Mouse (Mus musculus) hindbrain, embryonic 16.5 days (tissue): ENCODE measurements around the gene Grm7. TPM values are rescaled to one million over a fixed set of nuclear protein-coding genes. Genes with fewer than 3 reads are reported as not detected.

Experiments used
- ATAC-seq: fragments of 200-750 bp; cut with Nextera tagmentation; 2 replicates; pipeline ENCODE4 v1.8.0; 2017; ENCODE audit warnings: moderate TSS enrichment, moderate library complexity
- H3K27ac ChIP-seq: fragments of 300-500 bp; sonication (generic); 2 replicates; pipeline ENCODE4 v1.5.1; 2014; ENCODE audit warnings: low read depth, mild to moderate bottlenecking, control low read depth, low read length, moderate library complexity
- H3K27me3 ChIP-seq: fragments of 300-500 bp; sonication (generic); replicated peaks from 2 replicates; pipeline ENCODE4 v1.6.1; 2014; ENCODE audit warnings: low read length; ENCODE audit not compliant: control insufficient read depth, insufficient read depth
- H3K36me3 ChIP-seq: fragments of 300-500 bp; sonication (generic); 2 replicates; pipeline ENCODE4 v1.6.1; 2014; ENCODE audit warnings: mild to moderate bottlenecking, low read length, moderate library complexity, mixed read lengths; ENCODE audit not compliant: control insufficient read depth, insufficient read depth
- H3K4me1 ChIP-seq: fragments of 300-500 bp; sonication (generic); 2 replicates; pipeline ENCODE4 v1.6.1; 2014; ENCODE audit warnings: low read depth, low read length; ENCODE audit not compliant: control insufficient read depth, insufficient read depth
- H3K4me2 ChIP-seq: fragments of 300-500 bp; sonication (generic); 2 replicates; pipeline ENCODE4 v1.6.1; 2014; ENCODE audit warnings: mild to moderate bottlenecking, low read length, control low read depth, moderate library complexity
- H3K4me3 ChIP-seq: fragments of 300-500 bp; sonication (generic); 2 replicates; pipeline ENCODE4 v1.5.1; 2014; ENCODE audit warnings: mild to moderate bottlenecking, low read length, control low read depth, moderate library complexity
- H3K9ac ChIP-seq: fragments of 300-500 bp; sonication (generic); 2 replicates; pipeline ENCODE4 v1.6.1; 2014; ENCODE audit warnings: low read depth, mild to moderate bottlenecking, control low read depth, low read length, moderate library complexity
- H3K9me3 ChIP-seq: fragments of 300-500 bp; sonication (generic); 2 replicates; pipeline ENCODE4 v1.6.1; 2014; ENCODE audit warnings: mild to moderate bottlenecking, low read length, moderate library complexity; ENCODE audit not compliant: control insufficient read depth
- WGBS: fragments of 180-500 bp; shearing (Covaris S2); extraction: QIAGEN DNeasy Blood & Tissue Kit; methylation state at CpG from one replicate; pipeline ENCODE4 v1.1.7; 2014; 5-methylcytosine and 5-hydroxymethylcytosine counted together
- polyA plus RNA-seq: library from polyadenylated mRNA; unstranded; fragments of >200 nt; fragmentation: Nextera tagmentation; extraction: Ambion mirVana; gene quantifications from 2 replicates; pipeline ENCODE4 v1.2.1, GENCODE M21; 2015

The Grm7 gene
- polyA plus RNA-seq, 1 experiment from 2014 or later = 42.3 TPM

GRCm38 (mm10) chr6:111486081-111486480, 840.7 kb downstream of the Grm7 start:
- H3K4me3 ChIP-seq = no peak overlapping the region
- H3K9ac ChIP-seq = no peak overlapping the region
- no peak overlapping the region for H3K27ac ChIP-seq
- H3K4me1 ChIP-seq = no peaks in the 10 kb centered on the region
- no peak overlapping the region for H3K4me2 ChIP-seq
- H3K36me3 ChIP-seq = no peaks in the 10 kb centered on the region
- ATAC-seq = no peak
- H3K9me3 ChIP-seq = no peaks in the 10 kb centered on the region
- H3K27me3 ChIP-seq = no peaks in the 10 kb centered on the region

GRCm38 (mm10) chr6:111487556-111487955, 842.2 kb downstream of the Grm7 start:
- no peak overlapping the region for H3K9ac ChIP-seq
- no peaks in the 10 kb centered on the region for H3K27me3 ChIP-seq
- no peak overlapping the region for H3K4me2 ChIP-seq
- no peaks in the 10 kb centered on the region for H3K36me3 ChIP-seq
- H3K9me3 ChIP-seq = no peaks in the 10 kb centered on the region
- no peak overlapping the region for H3K27ac ChIP-seq
- ATAC-seq = no peak
- H3K4me1 ChIP-seq = no peaks in the 10 kb centered on the region
- H3K4me3 ChIP-seq = no peak overlapping the region
- 62% methylated on average over 4 of the region's 4 CpGs for WGBS

GRCm38 (mm10) chr6:111492166-111492565, 846.8 kb downstream of the Grm7 start:
- no peak for ATAC-seq

GRCm38 (mm10) chr6:111499542-111499941, 854.2 kb downstream of the Grm7 start:
- no peak overlapping the region for H3K4me2 ChIP-seq
- no peak overlapping the region for H3K4me3 ChIP-seq
- no peak overlapping the region for H3K27ac ChIP-seq
- no peaks in the 10 kb centered on the region for H3K36me3 ChIP-seq
- H3K4me1 ChIP-seq = no peaks in the 10 kb centered on the region
- no peak overlapping the region for H3K9ac ChIP-seq
- 78% methylated on average over 5 of the region's 5 CpGs for WGBS
- ATAC-seq = no peak
- H3K9me3 ChIP-seq = no peaks in the 10 kb centered on the region
- H3K27me3 ChIP-seq = no peaks in the 10 kb centered on the region

More at GRCm38 (mm10) chr6:111492166-111492565, 846.8 kb downstream of the Grm7 start:
- Histone ChIP-seq H3K4me3 (no peak overlapping the region), H3K9ac (no peak overlapping the region), H3K4me2 (no peak overlapping the region), H3K27me3 (no peaks in the 10 kb centered on the region), H3K4me1 (no peaks in the 10 kb centered on the region), H3K27ac (no peak overlapping the region), H3K9me3 (no peaks in the 10 kb centered on the region), H3K36me3 (no peaks in the 10 kb centered on the region)

- H3K9me3 ChIP-seq = no peaks in the 10 kb centered on the region
- no peak for ATAC-seq
- no peak overlapping the region for H3K4me3 ChIP-seq
- 30% methylated on average over 1 of the region's 1 CpGs for WGBS
- H3K4me2 ChIP-seq = no peak overlapping the region
- no peaks in the 10 kb centered on the region for H3K27me3 ChIP-seq
- no peak overlapping the region for H3K27ac ChIP-seq
- peaks cover 2% of the 10 kb centered on the region; the same call in 1 of the 2 replicates for H3K4me1 ChIP-seq
- H3K36me3 ChIP-seq = no peaks in the 10 kb centered on the region
- no peak overlapping the region for H3K9ac ChIP-seq
These were observed 865.5 kb downstream of the Grm7 start for GRCm38 (mm10) chr6:111510768-111511459.

GRCm38 (mm10) chr6:111512359-111512758, 867.0 kb downstream of the Grm7 start:
- WGBS = 21% methylated on average over 2 of the region's 2 CpGs
- H3K36me3 ChIP-seq = no peaks in the 10 kb centered on the region
- H3K9me3 ChIP-seq = no peaks in the 10 kb centered on the region
- H3K9ac ChIP-seq = no peak overlapping the region
- no peak overlapping the region for H3K4me3 ChIP-seq
- H3K4me1 ChIP-seq = peaks cover 2% of the 10 kb centered on the region; the same call in 1 of the 2 replicates
- no peak overlapping the region for H3K4me2 ChIP-seq
- peak; percentile 60 for ATAC-seq
- no peaks in the 10 kb centered on the region for H3K27me3 ChIP-seq
- H3K27ac ChIP-seq = no peak overlapping the region

- H3K4me1 ChIP-seq = no peaks in the 10 kb centered on the region
- H3K4me3 ChIP-seq = no peak overlapping the region
- H3K9ac ChIP-seq = no peak overlapping the region
- no peak overlapping the region for H3K4me2 ChIP-seq
- H3K27me3 ChIP-seq = no peaks in the 10 kb centered on the region
- H3K9me3 ChIP-seq = no peaks in the 10 kb centered on the region
- WGBS = 77% methylated on average over 1 of the region's 1 CpGs
- no peaks in the 10 kb centered on the region for H3K36me3 ChIP-seq
- ATAC-seq = no peak
- H3K27ac ChIP-seq = no peak overlapping the region
These were observed 875.8 kb downstream of the Grm7 start for GRCm38 (mm10) chr6:111521229-111521628.

GRCm38 (mm10) chr6:111522122-111522521, 876.7 kb downstream of the Grm7 start:
- Histone ChIP-seq H3K4me2 (no peak overlapping the region), H3K27me3 (no peaks in the 10 kb centered on the region), H3K9ac (no peak overlapping the region), H3K4me3 (no peak overlapping the region), H3K9me3 (no peaks in the 10 kb centered on the region), H3K4me1 (no peaks in the 10 kb centered on the region), H3K36me3 (no peaks in the 10 kb centered on the region), H3K27ac (no peak overlapping the region)
- no peak for ATAC-seq

- WGBS = 58% methylated on average over 2 of the region's 2 CpGs
- Histone ChIP-seq H3K27ac (no peak overlapping the region), H3K4me3 (no peak overlapping the region)
These were observed 884.6 kb downstream of the Grm7 start for GRCm38 (mm10) chr6:111529985-111530384.

More at GRCm38 (mm10) chr6:111529985-111530384, 884.6 kb downstream of the Grm7 start:
- Histone ChIP-seq H3K4me1 (no peaks in the 10 kb centered on the region), H3K9ac (no peak overlapping the region), H3K36me3 (no peaks in the 10 kb centered on the region), H3K4me2 (no peak overlapping the region), H3K27me3 (no peaks in the 10 kb centered on the region), H3K9me3 (no peaks in the 10 kb centered on the region)
- peak; percentile 34; the same call in 1 of the 2 replicates for ATAC-seq
